Mouse (Mus musculus) kidney, postnatal 4 days (tissue): ENCODE measurements around the gene Dnaic1.

Experiments used
- DNase-seq, 2 experiments: peaks; one replicate each; pipeline ENCODE4 v3.0.0; 2021; ENCODE audit warnings: mixed read lengths in 2 of 2

Gene Dnaic1

GRCm38 (mm10) chr4:41569411-41569885, at the start of gene Dnaic1, which contains the start of gene Fam219a:
TSS of gene Dnaic1 (plus strand) at chr4:41569775.
TSS of gene Fam219a (minus strand) at chr4:41569538.
- peak; percentile 98 to 99 for DNase-seq

- DNase-seq: no peak
Observed at GRCm38 (mm10) chr4:41520641-41521040, 48.9 kb upstream of the Dnaic1 start.

GRCm38 (mm10) chr4:41522136-41522535, 47.4 kb upstream of the Dnaic1 start:
- DNase-seq: no peak

- peak; percentile 62 to 66 for DNase-seq
Observed at GRCm38 (mm10) chr4:41522788-41523187, 46.8 kb upstream of the Dnaic1 start.

- DNase-seq: no peak
Observed at GRCm38 (mm10) chr4:41523839-41524238, 45.7 kb upstream of the Dnaic1 start.

- no peak for DNase-seq
Observed at GRCm38 (mm10) chr4:41524829-41525228, 44.7 kb upstream of the Dnaic1 start.

GRCm38 (mm10) chr4:41526553-41526952, 43.0 kb upstream of the Dnaic1 start:
- no peak for DNase-seq

GRCm38 (mm10) chr4:41527076-41527475, 42.5 kb upstream of the Dnaic1 start:
- no peak for DNase-seq

- DNase-seq: peak; percentile 73 to 78
Observed at GRCm38 (mm10) chr4:41527996-41528395, 41.6 kb upstream of the Dnaic1 start.

- peak; percentile 79 for DNase-seq
Observed at GRCm38 (mm10) chr4:41532420-41532819, 37.2 kb upstream of the Dnaic1 start.

- no peak for DNase-seq
Observed at GRCm38 (mm10) chr4:41534866-41535265, 34.7 kb upstream of the Dnaic1 start.

- DNase-seq: no peak
Observed at GRCm38 (mm10) chr4:41542136-41542535, 27.4 kb upstream of the Dnaic1 start.

- DNase-seq: peak; percentile 80 to 83
Observed at GRCm38 (mm10) chr4:41545985-41546384, 23.6 kb upstream of the Dnaic1 start.

- no peak for DNase-seq
Observed at GRCm38 (mm10) chr4:41547086-41547485, 22.5 kb upstream of the Dnaic1 start.

GRCm38 (mm10) chr4:41552529-41552928, 17.0 kb upstream of the Dnaic1 start:
- peak; percentile 85 to 86 for DNase-seq

- peak in 1 of 2 experiments; percentile 20 for DNase-seq
Observed at GRCm38 (mm10) chr4:41553116-41553515, 16.5 kb upstream of the Dnaic1 start.

- peak; percentile 76 to 84 for DNase-seq
Observed at GRCm38 (mm10) chr4:41554994-41555663, 14.4 kb upstream of the Dnaic1 start.

- no peak for DNase-seq
Observed at GRCm38 (mm10) chr4:41556311-41556953, 13.1 kb upstream of the Dnaic1 start.

GRCm38 (mm10) chr4:41557092-41557491, 12.5 kb upstream of the Dnaic1 start:
- no peak for DNase-seq

- no peak for DNase-seq
Observed at GRCm38 (mm10) chr4:41563297-41563696, 6.3 kb upstream of the Dnaic1 start.

GRCm38 (mm10) chr4:41566123-41566522, 3.5 kb upstream of the Dnaic1 start:
- no peak for DNase-seq

- DNase-seq: peak; percentile 47 to 55
Observed at GRCm38 (mm10) chr4:41568239-41568638, 1.3 kb upstream of the Dnaic1 start.

- DNase-seq: peak; percentile 65 to 66
Observed at GRCm38 (mm10) chr4:41568682-41569410, 729 bp upstream of the Dnaic1 start.
